In the genomic region with DNA sequence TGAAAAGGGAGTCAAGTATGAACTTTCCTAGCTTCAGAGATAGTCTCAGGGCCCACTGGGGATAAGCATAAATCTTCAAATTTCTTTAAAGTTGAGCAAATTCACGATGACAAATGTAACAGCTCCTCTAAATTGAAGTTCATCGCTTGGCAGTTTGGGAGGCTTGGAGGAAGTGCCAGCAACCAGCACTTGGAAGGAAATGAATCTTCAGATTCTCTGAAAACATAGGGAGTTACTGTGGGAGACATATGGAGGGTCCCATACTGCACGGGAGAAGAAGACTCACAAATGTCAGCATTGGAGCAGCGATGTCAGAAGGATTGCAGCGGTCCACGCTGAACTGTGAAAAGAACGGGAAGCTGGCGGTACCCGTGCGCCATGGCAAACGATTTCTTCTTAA, we compare ENCODE assay signal across 19 mouse cellular contexts.
A peak's percentile ranks its signal among the peaks of the same experiment; 100 is the strongest.
DNase-seq lines count a peak whose midpoint lies in the region; ATAC-seq lines count a peak whose summit lies in the region.
"Had no signal": no experiment of that assay in that cellular context is flagged by ENCODE, and none has a peak within 500 bp of the region (broad histone marks: within the 10 kb centered on the region; RNA-seq: fewer than 3 reads in every experiment).

No protein-coding gene starts in this region.

- peaks cover 4% of the 10 kb centered on the region; the same call in 1 of the 2 replicates for H3K4me1 ChIP-seq in forebrain, embryonic 15.5 days
- H3K4me1 ChIP-seq in forebrain, embryonic 10.5 days: peaks cover 5% of the 10 kb centered on the region
- H3K4me1 ChIP-seq: embryonic facial prominence, embryonic 10.5 days; heart, embryonic 10.5 days; hindbrain, embryonic 15.5 days; neural tube, embryonic 15.5 days had no signal

- no peaks in the 10 kb centered on the region for H3K9me3 ChIP-seq in forebrain, embryonic 15.5 days
- no peaks in the 10 kb centered on the region for H3K9me3 ChIP-seq in forebrain, embryonic 10.5 days
- H3K9me3 ChIP-seq: embryonic facial prominence, embryonic 10.5 days; heart, embryonic 10.5 days; hindbrain, embryonic 15.5 days; neural tube, embryonic 15.5 days had no signal

- H3K4me2 ChIP-seq in forebrain, embryonic 15.5 days (replicated peaks): no peak overlapping the region
- H3K4me2 ChIP-seq: hindbrain, embryonic 15.5 days; neural tube, embryonic 15.5 days had no signal

- H3K4me3 ChIP-seq in forebrain, embryonic 15.5 days: no peak overlapping the region
- no peak overlapping the region for H3K4me3 ChIP-seq in forebrain, embryonic 10.5 days
- H3K4me3 ChIP-seq: embryonic facial prominence, embryonic 10.5 days; gastrocnemius, adult 2 months; heart, embryonic 10.5 days; hindbrain, embryonic 15.5 days; midbrain, embryonic 10.5 days; neural tube, embryonic 15.5 days had no signal

- H3K27me3 ChIP-seq in forebrain, embryonic 15.5 days: no peaks in the 10 kb centered on the region
- H3K27me3 ChIP-seq in forebrain, embryonic 10.5 days (ENCODE audit: poor library complexity, severe bottlenecking): peaks cover 9% of the 10 kb centered on the region
- H3K27me3 ChIP-seq: hindbrain, embryonic 15.5 days; neural tube, embryonic 15.5 days had no signal

- no peak overlapping the region for H3K9ac ChIP-seq in forebrain, embryonic 15.5 days (replicated peaks)
- H3K9ac ChIP-seq: hindbrain, embryonic 15.5 days; neural tube, embryonic 15.5 days had no signal

- intact Hi-C loops in left cerebral cortex, postnatal 14 days (cut with DNase I): no loop called here

- no peaks in the 10 kb centered on the region for H3K36me3 ChIP-seq in forebrain, embryonic 15.5 days
- H3K36me3 ChIP-seq in forebrain, embryonic 10.5 days (replicated peaks): no peaks in the 10 kb centered on the region
- H3K36me3 ChIP-seq: embryonic facial prominence, embryonic 10.5 days; heart, embryonic 10.5 days; hindbrain, embryonic 15.5 days; midbrain, embryonic 10.5 days; neural tube, embryonic 15.5 days had no signal

- peak overlapping the region; percentile 72 for H3K27ac ChIP-seq in forebrain, embryonic 15.5 days (replicated peaks)
- no peak overlapping the region for H3K27ac ChIP-seq in forebrain, embryonic 10.5 days
- H3K27ac ChIP-seq: embryonic facial prominence, embryonic 10.5 days; gastrocnemius, adult 2 months; heart, embryonic 10.5 days; hindbrain, embryonic 15.5 days; midbrain, embryonic 10.5 days; neural tube, embryonic 15.5 days had no signal

- 85% methylated on average over 11 of the region's 11 CpGs for WGBS in forebrain, embryonic 15.5 days
- WGBS in forebrain, embryonic 10.5 days: 93% methylated on average over 11 of the region's 11 CpGs

- peak; percentile 64 for ATAC-seq in forebrain, embryonic 15.5 days (replicated peaks)
- ATAC-seq: CD4-positive, CD25-positive, alpha-beta regulatory T cell, adult 4 months; lung, postnatal 0 days had no signal

- no peak for DNase-seq in forebrain, embryonic 10.5 days (ENCODE audit: extremely low spot score, low spot score)
- peak; percentile 8 to 46 for DNase-seq in left cerebral cortex, postnatal 14 days (ENCODE audit: low spot score in 2 of 2)
- no peak for DNase-seq in left cerebral cortex, adult 8-10 months (ENCODE audit: low spot score in 2 of 2)
- peak; percentile 52 to 71 for DNase-seq in right cerebral cortex, postnatal 10 days (ENCODE audit: low spot score in 2 of 2)
- no peak for DNase-seq in right cerebral cortex, adult 2 months (ENCODE audit: low spot score in 2 of 2)
- no peak for DNase-seq in cerebellum, postnatal 4 days (ENCODE audit: low spot score in 2 of 2)
- DNase-seq: adrenal gland, postnatal 14 days; cerebellum, adult 9-11 months; gastrocnemius, adult 2 months; kidney, adult 2 months; kidney, postnatal 25 days had no signal

Comparison
In these comparisons a context has a peak if more than half of its experiments do, and no peak if none do; other contexts are left out.
1. DNase-seq: peak in left cerebral cortex, postnatal 14 days (2 of 2) and right cerebral cortex, postnatal 10 days (2 of 2); none in forebrain, embryonic 10.5 days (single experiment), left cerebral cortex, adult 8-10 months (0 of 2), right cerebral cortex, adult 2 months (0 of 2) and cerebellum, postnatal 4 days (0 of 2).